ENCODE assay signal across 10 mouse cellular contexts in genomic region chrX:139832464-139832863, GRCm38 (mm10). TPM values are rescaled to one million over a fixed set of nuclear protein-coding genes. Genes with fewer than 3 reads are reported as not detected.
DNase-seq lines count a peak whose midpoint lies in the region; ATAC-seq and TF ChIP-seq lines count a peak whose summit lies in the region.
"Had no signal": no experiment of that assay in that cellular context is flagged by ENCODE, and none has a peak within 500 bp of the region (broad histone marks: within the 10 kb centered on the region; RNA-seq: fewer than 3 reads in every experiment).

No protein-coding gene starts in this region.

- no peak for TF ChIP-seq EP300 in lung, postnatal 0 days (IDR thresholded peaks at IDR 0.05)
- no peak for TF ChIP-seq EP300 in stomach, postnatal 0 days (optimal IDR thresholded peaks at IDR 0.05)

- 10% methylated on average over 5 of the region's 5 CpGs for WGBS in intestine, embryonic 14.5 days
- 17% methylated on average over 5 of the region's 5 CpGs for WGBS in intestine, embryonic 16.5 days
- 13% methylated on average over 5 of the region's 5 CpGs for WGBS in lung, postnatal 0 days
- WGBS in stomach, postnatal 0 days: 22% methylated on average over 5 of the region's 5 CpGs

- DNase-seq in intestine, embryonic 14.5 days (ENCODE audit: low spot score): peak; percentile 66
- peak; percentile 77 for DNase-seq in NIH3T3 (ENCODE audit: low read depth)
- DNase-seq in cerebellum, postnatal 10 days: peak; percentile 64 to 67
- peak; percentile 10 to 49 for DNase-seq in frontal cortex, postnatal 36 days (ENCODE audit: low spot score in 2 of 2)
- peak; percentile 54 to 72 for DNase-seq in layer of hippocampus, postnatal 10 days (ENCODE audit: low spot score in 2 of 2)
- peak; percentile 65 for DNase-seq in lung, postnatal 0 days (ENCODE audit: low spot score)
- DNase-seq in stomach, postnatal 0 days (ENCODE audit: low spot score): peak; percentile 50

- no peak overlapping the region for H3K9ac ChIP-seq in intestine, embryonic 14.5 days (ENCODE audit: low read length)
- no peak overlapping the region for H3K9ac ChIP-seq in intestine, embryonic 16.5 days (ENCODE audit: low read depth, low read length)
- H3K9ac ChIP-seq in lung, postnatal 0 days (replicated peaks; ENCODE audit: low read depth): no peak overlapping the region
- H3K9ac ChIP-seq in stomach, postnatal 0 days (ENCODE audit: low read length): no peak overlapping the region
- H3K9ac ChIP-seq: embryonic facial prominence, embryonic 13.5 days had no signal

- no peaks in the 10 kb centered on the region for H3K36me3 ChIP-seq in intestine, embryonic 14.5 days (ENCODE audit: control insufficient read depth, insufficient read depth, low read length)
- H3K36me3 ChIP-seq in intestine, embryonic 16.5 days (ENCODE audit: control insufficient read depth, insufficient read depth, low read length): no peaks in the 10 kb centered on the region
- H3K36me3 ChIP-seq in lung, postnatal 0 days (ENCODE audit: insufficient read depth, low read length): no peaks in the 10 kb centered on the region
- no peaks in the 10 kb centered on the region for H3K36me3 ChIP-seq in stomach, postnatal 0 days (ENCODE audit: control insufficient read depth, insufficient read depth, low read length)
- H3K36me3 ChIP-seq: embryonic facial prominence, embryonic 13.5 days had no signal

- H3K4me1 ChIP-seq in intestine, embryonic 14.5 days (replicated peaks; ENCODE audit: control insufficient read depth, insufficient read depth, low read length): no peaks in the 10 kb centered on the region
- H3K4me1 ChIP-seq in intestine, embryonic 16.5 days (ENCODE audit: control insufficient read depth, insufficient read depth, low read length): no peaks in the 10 kb centered on the region
- H3K4me1 ChIP-seq in lung, postnatal 0 days (ENCODE audit: insufficient read depth, low read depth, low read length): no peaks in the 10 kb centered on the region
- no peaks in the 10 kb centered on the region for H3K4me1 ChIP-seq in stomach, postnatal 0 days (replicated peaks; ENCODE audit: control insufficient read depth, insufficient read depth)
- H3K4me1 ChIP-seq: embryonic facial prominence, embryonic 13.5 days; megakaryocyte, embryonic 14.5 days had no signal

- no peak overlapping the region for H3K4me2 ChIP-seq in intestine, embryonic 14.5 days (ENCODE audit: low read length)
- no peak overlapping the region for H3K4me2 ChIP-seq in intestine, embryonic 16.5 days (ENCODE audit: low read depth, low read length)
- H3K4me2 ChIP-seq in lung, postnatal 0 days (replicated peaks; ENCODE audit: low read depth, low read length): no peak overlapping the region
- H3K4me2 ChIP-seq in stomach, postnatal 0 days (replicated peaks; ENCODE audit: low read depth): no peak overlapping the region
- H3K4me2 ChIP-seq: embryonic facial prominence, embryonic 13.5 days had no signal

- no peak overlapping the region for H3K4me3 ChIP-seq in intestine, embryonic 14.5 days (ENCODE audit: low read depth, low read length)
- H3K4me3 ChIP-seq in intestine, embryonic 16.5 days (ENCODE audit: low read length): no peak overlapping the region
- H3K4me3 ChIP-seq in lung, postnatal 0 days (ENCODE audit: low read depth, low read length): no peak overlapping the region
- no peak overlapping the region for H3K4me3 ChIP-seq in stomach, postnatal 0 days (ENCODE audit: low read depth, low read length)
- H3K4me3 ChIP-seq: embryonic facial prominence, embryonic 13.5 days; megakaryocyte, embryonic 14.5 days had no signal

- TF ChIP-seq CTCF in lung, postnatal 0 days (IDR thresholded peaks at IDR 0.05): peak; percentile 85
- TF ChIP-seq CTCF in stomach, postnatal 0 days (IDR thresholded peaks at IDR 0.05; ENCODE audit: low read depth): peak; percentile 85

- no peak overlapping the region for H3K27ac ChIP-seq in intestine, embryonic 14.5 days (ENCODE audit: low read depth)
- no peak overlapping the region for H3K27ac ChIP-seq in intestine, embryonic 16.5 days (ENCODE audit: low read length)
- no peak overlapping the region for H3K27ac ChIP-seq in lung, postnatal 0 days (ENCODE audit: low read length)
- no peak overlapping the region for H3K27ac ChIP-seq in stomach, postnatal 0 days (replicated peaks)
- H3K27ac ChIP-seq: embryonic facial prominence, embryonic 13.5 days had no signal

- no peaks in the 10 kb centered on the region for H3K9me3 ChIP-seq in intestine, embryonic 14.5 days (ENCODE audit: control insufficient read depth, low read length)
- no peaks in the 10 kb centered on the region for H3K9me3 ChIP-seq in intestine, embryonic 16.5 days (ENCODE audit: control insufficient read depth, low read length)
- no peaks in the 10 kb centered on the region for H3K9me3 ChIP-seq in lung, postnatal 0 days (ENCODE audit: low read length)
- H3K9me3 ChIP-seq in stomach, postnatal 0 days (ENCODE audit: control insufficient read depth, low read length): no peaks in the 10 kb centered on the region
- H3K9me3 ChIP-seq: embryonic facial prominence, embryonic 13.5 days; megakaryocyte, embryonic 14.5 days had no signal

- no peaks in the 10 kb centered on the region for H3K27me3 ChIP-seq in intestine, embryonic 14.5 days (replicated peaks; ENCODE audit: control insufficient read depth, insufficient read depth, low read length)
- peaks cover 2% of the 10 kb centered on the region; the same call in 1 of the 2 replicates for H3K27me3 ChIP-seq in intestine, embryonic 16.5 days (replicated peaks; ENCODE audit: control insufficient read depth, insufficient read depth, low read length)
- H3K27me3 ChIP-seq in lung, postnatal 0 days (replicated peaks; ENCODE audit: insufficient read depth, low read length): no peaks in the 10 kb centered on the region
- H3K27me3 ChIP-seq in stomach, postnatal 0 days (ENCODE audit: control insufficient read depth, insufficient read depth, low read length): no peaks in the 10 kb centered on the region

- no peak for ATAC-seq in intestine, embryonic 14.5 days (replicated peaks; ENCODE audit: low FRiP score, low TSS enrichment, low read depth)
- ATAC-seq in intestine, embryonic 16.5 days: no peak
- peak; percentile 43 for ATAC-seq in lung, postnatal 0 days
- ATAC-seq in stomach, postnatal 0 days (ENCODE audit: low FRiP score, low TSS enrichment): no peak

RNA-seq across cellular contexts. Expression of gene Cldn2, which starts 31.8 kb away (rescaled TPM):
- polyA plus RNA-seq in intestine, embryonic 14.5 days (2014; fragmentation: Nextera tagmentation; extraction: Ambion mirVana): 5.1 and 8.7 TPM in 2 replicates
- polyA plus RNA-seq in intestine, embryonic 16.5 days (2015; fragmentation: Nextera tagmentation; extraction: Ambion mirVana): 88.3 and 108 TPM in 2 replicates
- 1 to 10 TPM in 1 of 2 experiments, under 1 TPM in 1; 0.91 to 3.1 TPM for total RNA-seq in layer of hippocampus, postnatal 10 days (2021)
- polyA plus RNA-seq in lung, postnatal 0 days (2015; fragmentation: Nextera tagmentation; extraction: Ambion mirVana): 0.86 and 1.3 TPM in 2 replicates
- polyA plus RNA-seq in stomach, postnatal 0 days (2015; fragmentation: Nextera tagmentation; extraction: Ambion mirVana): 0.16 and 0.18 TPM in 2 replicates
- polyA plus RNA-seq: embryonic facial prominence, embryonic 13.5 days had no signal

RNA-seq across cellular contexts. Expression of gene Morc4, which starts 39.0 kb away (rescaled TPM):
- 12.4 and 13.4 TPM in 2 replicates for polyA plus RNA-seq in intestine, embryonic 14.5 days (2014; fragmentation: Nextera tagmentation; extraction: Ambion mirVana)
- polyA plus RNA-seq in intestine, embryonic 16.5 days (2015; fragmentation: Nextera tagmentation; extraction: Ambion mirVana): 8.7 and 10.4 TPM in 2 replicates
- 1 to 10 TPM; 5.6 to 6.5 TPM for total RNA-seq in layer of hippocampus, postnatal 10 days (2021)
- 5.0 and 6.4 TPM in 2 replicates for polyA plus RNA-seq in lung, postnatal 0 days (2015; fragmentation: Nextera tagmentation; extraction: Ambion mirVana)
- polyA plus RNA-seq in stomach, postnatal 0 days (2015; fragmentation: Nextera tagmentation; extraction: Ambion mirVana): 5.1 and 5.5 TPM in 2 replicates

RNA-seq across cellular contexts. Expression of gene Ripply1, which starts 50.3 kb away (rescaled TPM):
- polyA plus RNA-seq in intestine, embryonic 14.5 days (2014; fragmentation: Nextera tagmentation; extraction: Ambion mirVana): not detected in 2 replicates
- polyA plus RNA-seq in intestine, embryonic 16.5 days (2015; fragmentation: Nextera tagmentation; extraction: Ambion mirVana): not detected in 2 replicates
- total RNA-seq in layer of hippocampus, postnatal 10 days (2021): not detected
- polyA plus RNA-seq in lung, postnatal 0 days (2015; fragmentation: Nextera tagmentation; extraction: Ambion mirVana): not detected in 2 replicates
- not detected in 2 replicates for polyA plus RNA-seq in stomach, postnatal 0 days (2015; fragmentation: Nextera tagmentation; extraction: Ambion mirVana)
- polyA plus RNA-seq: embryonic facial prominence, embryonic 13.5 days had no signal
